Mouse (Mus musculus) WW6 (cell line): ENCODE results near the gene Gng7.
A peak's percentile ranks its signal among the peaks of the same experiment; 100 is the strongest.
"Not testable (repeated sequence)": the region's sequence is repeated elsewhere in the genome, so short reads cannot be mapped to it uniquely, and the experiment has no call there.

Source experiments
- DNase-seq: peaks from one replicate; pipeline ENCODE4 v3.0.0-alpha.2; 2013; ENCODE audit warnings: low read depth, low spot score

Gene Gng7

GRCm38 (mm10) chr10:80995091-80995632, 19.6 kb downstream of the Gng7 start:
- peak; percentile 64 for DNase-seq

- DNase-seq, result no peak
These were observed 20.1 kb downstream of the Gng7 start for GRCm38 (mm10) chr10:80994621-80995020.

GRCm38 (mm10) chr10:80993276-80993675, 21.5 kb downstream of the Gng7 start:
- DNase-seq, result no peak

GRCm38 (mm10) chr10:80991945-80992344, 22.8 kb downstream of the Gng7 start:
- DNase-seq, result no peak

GRCm38 (mm10) chr10:80991007-80991406, 23.7 kb downstream of the Gng7 start:
- DNase-seq, result no peak

GRCm38 (mm10) chr10:80990406-80990805, 24.3 kb downstream of the Gng7 start:
- no peak for DNase-seq

- not testable (repeated sequence) for DNase-seq
These were observed 24.9 kb downstream of the Gng7 start for GRCm38 (mm10) chr10:80989854-80990253.

GRCm38 (mm10) chr10:80989446-80989845, 25.3 kb downstream of the Gng7 start:
- no peak for DNase-seq

GRCm38 (mm10) chr10:80987709-80988441, 26.9 kb downstream of the Gng7 start:
- DNase-seq, result peak; percentile 67

GRCm38 (mm10) chr10:80986754-80987153, 28.0 kb downstream of the Gng7 start:
- DNase-seq, result no peak

- no peak for DNase-seq
These were observed 28.6 kb downstream of the Gng7 start for GRCm38 (mm10) chr10:80985970-80986701.

- DNase-seq, result no peak
These were observed 29.3 kb downstream of the Gng7 start for GRCm38 (mm10) chr10:80985241-80985969.

- no peak for DNase-seq
These were observed 30.5 kb downstream of the Gng7 start for GRCm38 (mm10) chr10:80984223-80984622.

GRCm38 (mm10) chr10:80982381-80982780, 32.4 kb downstream of the Gng7 start:
- no peak for DNase-seq

- no peak for DNase-seq
These were observed 33.1 kb downstream of the Gng7 start for GRCm38 (mm10) chr10:80981564-80982112.

- DNase-seq, result no peak
These were observed 39.3 kb downstream of the Gng7 start for GRCm38 (mm10) chr10:80975478-80975877.

GRCm38 (mm10) chr10:80973722-80974121, 41.0 kb downstream of the Gng7 start:
- no peak for DNase-seq

GRCm38 (mm10) chr10:80972071-80972987, 42.4 kb downstream of the Gng7 start:
- no peak for DNase-seq

GRCm38 (mm10) chr10:80971533-80971932, 43.2 kb downstream of the Gng7 start:
- DNase-seq, result no peak

GRCm38 (mm10) chr10:80970159-80970558, 44.6 kb downstream of the Gng7 start:
- DNase-seq, result no peak

- DNase-seq, result no peak
These were observed 45.4 kb downstream of the Gng7 start for GRCm38 (mm10) chr10:80969298-80969697.
